Mouse (Mus musculus) yolk sac, embryonic 10.5 days (tissue): Measurements from ENCODE around the gene Fmnl3.
A peak's percentile ranks its signal among the peaks of the same experiment; 100 is the strongest.

Experiments
- DNase-seq: peaks from one replicate; pipeline ENCODE4 v3.0.0-alpha.2; 2017; ENCODE audit warnings: low spot score

Gene Fmnl3

DNA sequence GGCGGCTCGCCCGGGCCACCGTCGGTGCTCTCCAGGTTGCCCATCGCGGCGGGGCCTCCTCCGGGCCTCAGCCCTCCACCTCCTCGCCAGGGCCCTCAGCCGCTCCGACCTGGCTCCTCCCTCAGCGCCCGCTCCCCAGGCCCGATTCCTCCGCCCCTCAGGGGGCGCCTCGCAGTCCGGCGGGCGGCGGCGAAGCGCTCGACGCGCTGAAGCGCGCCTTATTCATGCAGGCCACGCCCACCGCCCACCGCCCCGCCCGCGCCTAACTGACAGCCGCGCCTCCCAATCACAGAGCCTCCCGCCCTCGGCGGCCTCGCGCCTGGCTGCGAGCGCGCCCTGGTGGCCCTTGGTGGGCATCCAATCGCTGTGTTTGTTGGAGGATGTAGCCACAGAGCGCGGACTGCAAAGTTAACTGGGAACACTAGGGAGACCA, at the start of gene Fmnl3:
Gene Fmnl3, minus strand, starts transcription at position 224 of the 433 bp plus-strand sequence.
- peak; percentile 96 for DNase-seq

DNA sequence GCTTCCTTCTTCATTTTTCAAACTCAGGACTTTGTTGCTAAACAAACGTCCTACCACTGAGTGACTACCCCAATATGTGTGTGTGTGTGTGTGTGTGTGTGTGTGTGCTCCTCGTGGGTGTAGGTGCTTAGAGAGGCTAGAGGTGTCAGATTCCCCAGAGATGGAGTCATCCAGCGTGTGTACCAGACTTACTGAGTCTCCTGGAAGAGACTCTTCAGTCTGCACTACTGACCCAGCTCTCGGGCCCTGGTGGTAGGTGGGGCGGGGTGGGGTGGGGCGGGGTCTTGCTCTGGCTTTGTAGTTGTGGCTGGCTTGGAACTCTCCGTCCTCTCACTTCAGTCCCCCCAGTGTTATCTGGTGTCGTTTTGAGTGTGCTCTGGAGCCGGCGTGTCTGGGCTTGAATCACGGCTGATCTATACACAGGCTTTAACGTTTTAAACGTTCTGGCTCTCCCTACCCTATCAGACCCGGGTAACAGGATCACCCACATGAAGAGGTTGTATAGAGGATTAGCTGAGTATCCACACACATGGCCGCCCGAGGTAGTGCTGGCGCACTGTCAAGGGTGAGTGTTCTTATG, 47.5 kb upstream of the Fmnl3 start:
- no peak for DNase-seq

DNA sequence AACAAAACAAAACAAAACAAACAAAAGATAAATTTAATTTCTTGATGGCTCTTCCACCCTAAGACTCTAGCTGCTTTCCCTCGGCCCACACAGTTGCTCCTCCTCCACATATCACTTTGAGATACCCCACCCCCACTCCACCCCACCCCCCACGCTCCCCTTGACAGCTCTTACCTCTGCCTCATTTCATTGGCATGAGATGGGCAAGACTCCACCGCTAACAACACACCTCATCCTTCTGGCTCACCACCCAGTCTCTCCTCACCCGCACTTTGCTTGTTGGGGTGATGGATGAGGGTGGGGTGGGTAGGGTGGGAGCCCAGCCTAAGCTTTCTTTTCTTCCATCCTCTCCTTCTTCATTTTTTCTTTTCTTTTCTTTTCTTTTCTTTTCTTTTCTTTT, 46.7 kb upstream of the Fmnl3 start:
- no peak for DNase-seq

DNA sequence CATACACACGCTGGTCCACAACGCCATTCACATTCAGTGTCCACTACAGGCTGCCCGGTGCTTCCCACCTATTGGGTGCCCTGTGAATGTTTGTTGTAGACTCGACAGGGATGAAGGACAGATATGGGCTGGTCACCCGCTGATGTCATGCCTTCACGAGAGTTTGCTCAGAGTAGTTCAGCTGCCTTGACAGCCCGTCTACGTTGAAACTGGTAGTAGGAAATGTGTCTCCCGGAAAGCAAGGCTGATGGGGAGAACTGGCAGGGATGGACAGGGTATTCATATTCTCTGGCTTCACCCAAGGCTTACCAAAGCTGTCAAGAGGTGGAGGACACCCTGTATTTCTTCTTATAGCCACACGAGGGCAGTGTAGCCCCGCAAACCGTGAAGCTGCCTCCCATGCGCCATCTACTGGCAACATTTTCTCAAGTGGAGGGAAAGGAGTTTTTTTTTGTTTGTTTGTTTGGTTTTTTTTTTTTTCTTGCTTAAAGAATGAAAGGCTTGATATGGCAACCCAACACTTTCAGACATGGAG, 46.1 kb upstream of the Fmnl3 start:
- peak; percentile 60 for DNase-seq

DNA sequence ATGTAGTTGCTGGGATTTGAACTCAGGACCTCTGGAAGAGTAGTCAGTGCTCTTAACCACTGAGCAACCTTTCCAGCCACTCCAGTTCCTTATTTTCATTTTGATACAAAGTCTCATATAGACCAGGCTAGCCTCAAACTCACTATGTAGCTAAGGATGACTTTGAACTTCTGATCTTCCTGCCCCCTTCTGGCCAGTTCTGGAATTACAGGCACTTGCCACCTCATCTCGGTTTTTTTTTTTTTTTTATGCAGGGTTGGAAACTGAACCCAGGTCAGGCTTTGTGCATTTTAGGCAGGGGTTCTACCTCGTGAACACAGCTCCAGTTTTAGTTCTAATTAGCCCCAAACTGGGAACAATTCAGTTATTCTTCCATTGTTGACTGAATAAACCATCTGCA, 45.5 kb upstream of the Fmnl3 start:
- DNase-seq: no peak

DNA sequence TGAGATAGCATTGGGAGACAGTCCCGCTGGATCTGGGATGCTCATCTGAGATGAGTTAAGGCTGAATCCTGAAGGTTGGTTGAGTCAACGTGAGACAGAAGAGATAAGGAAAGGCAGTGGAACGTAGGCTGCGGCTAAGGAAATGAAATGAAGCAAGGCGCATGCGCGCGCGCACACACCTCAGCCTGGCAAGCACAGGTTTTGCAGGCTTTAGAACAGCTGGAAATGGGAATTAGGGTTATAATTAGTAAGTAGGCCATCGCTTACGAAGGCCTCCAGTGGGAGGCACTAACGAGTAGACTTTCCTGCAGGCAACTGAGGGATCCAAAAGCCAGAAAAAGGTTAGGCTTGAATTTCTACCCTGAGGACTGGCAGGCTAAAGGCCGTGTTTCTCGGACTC, 41.5 kb upstream of the Fmnl3 start:
- no peak for DNase-seq

DNA sequence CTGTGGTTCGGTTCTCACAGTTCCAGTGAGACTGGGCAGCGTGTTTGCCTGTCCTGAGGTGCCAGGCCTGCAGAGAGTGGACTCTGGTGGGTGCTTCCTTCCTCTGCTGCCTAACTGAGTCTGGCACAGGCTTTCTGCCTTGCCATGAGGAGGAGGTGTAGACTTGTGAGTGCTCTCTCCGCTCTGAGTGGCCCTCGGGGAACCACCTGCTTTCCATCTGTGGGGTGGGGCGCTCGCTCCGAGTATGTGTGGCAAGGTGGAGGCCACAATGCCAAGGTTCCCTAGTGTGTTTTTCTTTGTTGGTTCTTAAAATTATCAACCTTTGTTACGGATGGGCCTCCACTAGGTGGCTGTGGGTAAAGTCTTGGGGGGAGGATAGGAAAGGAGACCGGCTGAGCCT, 38.6 kb upstream of the Fmnl3 start:
- DNase-seq: no peak

DNA sequence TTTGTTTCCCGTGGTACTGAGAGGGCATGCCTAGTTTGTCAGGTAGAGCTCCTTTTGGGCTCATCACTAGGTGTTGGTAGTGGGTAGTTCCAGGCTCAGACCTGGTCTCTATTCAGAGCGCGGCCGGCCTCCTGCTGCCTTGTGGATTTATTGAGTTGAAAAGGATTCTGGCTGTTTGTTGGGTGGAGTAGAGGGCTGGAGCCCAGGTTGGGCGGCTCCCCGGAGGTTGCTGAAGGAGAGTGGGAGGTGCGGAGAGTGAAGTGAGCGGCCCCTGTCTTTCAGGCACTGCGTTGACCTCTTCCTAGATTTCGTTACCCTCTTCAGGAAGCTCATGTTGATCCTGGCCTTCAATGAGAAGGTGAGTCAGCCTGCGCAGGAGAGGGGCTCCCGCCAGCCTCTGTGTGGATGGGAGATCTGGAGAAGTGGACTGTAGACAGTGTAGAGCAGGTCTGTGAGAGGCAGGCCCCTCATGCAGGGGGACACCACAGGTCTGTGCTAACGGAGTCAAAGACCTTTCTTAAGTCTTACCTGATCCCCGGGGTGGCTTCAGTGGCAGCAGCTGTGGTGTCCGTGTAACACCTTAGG, 36.8 kb upstream of the Fmnl3 start:
- no peak for DNase-seq

DNA sequence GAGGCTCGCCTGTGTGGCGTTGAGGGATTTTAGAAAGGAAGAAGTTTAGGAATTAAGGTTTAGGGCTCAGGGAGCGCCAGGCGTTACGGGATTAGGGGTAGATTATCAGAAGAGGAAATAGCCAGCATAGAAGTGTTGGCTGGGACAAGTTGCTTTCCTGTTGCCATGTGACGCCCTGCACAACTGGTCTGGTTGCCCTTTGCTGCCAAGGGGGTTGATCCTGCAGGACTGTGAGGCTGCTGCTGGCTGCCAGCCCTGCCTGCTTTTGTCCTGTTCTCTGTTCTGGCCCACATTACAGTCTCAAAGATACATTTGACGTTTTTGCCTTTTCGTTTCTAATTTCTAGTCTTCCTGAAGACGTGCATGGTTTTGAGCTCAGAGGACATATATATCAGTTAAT, 34.9 kb upstream of the Fmnl3 start:
- no peak for DNase-seq

DNA sequence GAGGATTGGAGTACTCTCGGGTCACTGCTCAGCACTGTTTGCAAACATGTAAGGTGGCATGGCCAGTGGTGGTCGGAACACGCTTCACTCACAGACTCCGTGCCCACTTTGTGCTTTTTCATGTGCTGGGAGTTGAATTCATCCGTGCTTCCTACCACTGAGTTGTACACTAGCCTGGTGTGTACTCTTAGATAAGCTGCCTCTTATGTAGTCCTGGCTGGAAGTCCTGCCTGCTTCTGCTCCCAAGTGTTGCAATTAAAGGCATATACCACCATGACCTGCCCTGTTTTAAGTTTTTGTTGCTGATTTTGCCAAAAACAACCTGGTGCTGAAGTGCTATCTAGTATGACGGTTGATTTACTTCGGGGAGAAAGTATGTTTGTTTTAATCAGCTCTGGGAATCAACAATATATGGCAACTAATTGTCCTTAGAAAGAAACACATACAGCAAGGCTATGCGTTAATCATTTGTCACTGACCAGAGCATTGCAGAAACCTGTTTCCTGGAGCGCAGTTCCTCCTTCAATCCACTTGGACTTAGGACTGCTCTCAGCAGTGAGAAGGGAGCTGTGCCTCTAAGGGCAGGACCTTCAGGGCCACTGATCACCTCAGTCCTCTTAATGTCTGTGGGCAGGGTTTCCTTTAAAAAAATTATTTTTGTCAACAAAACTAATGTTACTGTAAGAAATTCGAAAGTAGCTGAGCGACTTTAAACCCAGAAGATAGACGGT, 33.0 kb upstream of the Fmnl3 start:
- peak; percentile 79 for DNase-seq

DNA sequence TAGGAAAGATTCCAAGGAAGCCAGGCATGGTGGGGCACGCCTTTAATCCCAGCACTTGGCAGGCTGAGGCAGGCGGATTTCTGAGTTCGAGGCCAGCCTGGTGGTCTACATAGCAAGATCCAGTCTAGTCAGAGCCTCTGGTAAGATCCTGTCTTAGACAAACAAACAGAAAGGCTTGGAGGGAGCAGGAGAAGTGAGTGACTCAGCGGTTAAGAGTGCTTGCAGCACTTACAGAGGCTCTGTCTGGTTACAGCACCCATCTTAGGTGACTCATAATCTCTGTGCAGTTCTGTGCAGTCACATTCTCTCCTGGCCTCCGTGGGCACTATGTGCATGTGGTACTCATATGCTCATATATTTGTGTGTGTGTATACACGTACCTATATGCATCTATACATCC, 30.3 kb upstream of the Fmnl3 start:
- peak; percentile 44 for DNase-seq

DNA sequence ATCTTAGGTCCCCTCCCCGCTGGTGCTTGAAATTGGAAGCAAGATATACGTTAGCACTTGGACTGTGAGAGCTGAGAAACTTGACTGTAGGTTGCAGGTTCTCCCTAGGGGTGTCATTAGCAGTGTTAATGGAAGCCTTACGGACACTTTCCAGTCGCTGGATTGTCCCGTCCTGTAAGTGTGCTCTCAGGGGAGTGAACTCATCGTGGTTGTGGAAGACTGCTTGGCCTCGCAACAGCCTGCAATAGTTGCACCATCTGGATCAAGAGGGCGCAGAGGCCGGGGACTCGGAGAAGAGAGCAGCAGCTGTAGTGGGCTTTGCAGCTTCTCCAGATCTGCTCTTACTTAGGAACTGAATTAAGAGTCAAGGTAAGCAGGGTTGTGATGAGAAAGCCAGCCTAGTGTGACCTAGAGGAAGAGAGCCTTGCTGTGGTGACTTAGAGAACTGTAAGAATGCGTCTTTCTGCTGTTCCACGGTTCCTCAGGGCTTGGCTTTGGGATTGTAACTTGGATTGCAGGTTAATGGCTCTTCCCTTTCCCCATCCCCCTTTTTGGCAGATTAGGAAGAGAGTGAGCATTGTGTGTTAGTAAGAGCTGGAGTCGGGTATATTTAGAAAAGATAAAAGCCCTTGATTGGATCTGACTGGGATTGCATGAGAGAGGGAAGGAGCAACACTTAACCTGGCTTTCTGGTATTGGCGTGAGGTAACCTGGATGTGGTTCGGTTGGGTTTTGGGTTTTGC, 29.4 kb upstream of the Fmnl3 start:
- no peak for DNase-seq

DNA sequence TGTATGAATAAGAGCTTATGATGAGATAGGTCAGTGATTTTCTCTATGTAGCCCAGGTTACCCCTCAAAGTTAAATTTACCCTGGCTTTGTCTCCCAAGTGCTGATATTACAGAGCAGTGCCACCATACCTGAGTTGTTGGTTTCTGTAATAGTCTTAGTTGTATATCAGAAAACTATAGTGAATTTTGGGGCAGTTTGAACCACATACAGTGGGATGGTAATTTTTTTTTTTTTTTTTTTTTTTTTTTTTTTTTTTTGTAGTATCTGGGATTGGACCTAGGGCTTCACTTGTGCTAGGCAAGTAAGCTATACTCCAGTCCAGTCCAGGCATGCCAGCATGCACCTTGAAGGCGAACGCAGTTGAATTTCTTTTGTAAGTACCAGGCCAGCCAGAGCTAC, 27.3 kb upstream of the Fmnl3 start:
- no peak for DNase-seq

DNA sequence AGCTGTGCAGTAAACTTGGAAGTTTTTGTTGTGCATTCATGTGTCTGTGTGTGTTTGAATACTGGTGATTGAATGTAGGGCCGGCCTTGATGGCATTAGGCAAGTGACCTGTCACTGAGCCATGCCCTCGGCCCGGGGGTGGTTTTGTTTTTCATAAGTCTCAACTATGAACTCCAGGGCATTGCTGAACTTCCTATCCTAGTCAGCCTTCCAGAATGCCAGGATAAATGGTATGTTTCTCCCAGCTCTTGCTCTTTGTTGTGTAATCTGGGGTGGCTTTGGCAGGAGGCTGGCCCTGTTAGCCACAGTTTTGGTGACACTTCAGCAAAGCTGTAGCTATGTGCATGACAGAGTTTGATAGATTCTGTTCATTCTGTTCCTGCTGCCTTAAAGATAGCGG, 26.6 kb upstream of the Fmnl3 start:
- no peak for DNase-seq

DNA sequence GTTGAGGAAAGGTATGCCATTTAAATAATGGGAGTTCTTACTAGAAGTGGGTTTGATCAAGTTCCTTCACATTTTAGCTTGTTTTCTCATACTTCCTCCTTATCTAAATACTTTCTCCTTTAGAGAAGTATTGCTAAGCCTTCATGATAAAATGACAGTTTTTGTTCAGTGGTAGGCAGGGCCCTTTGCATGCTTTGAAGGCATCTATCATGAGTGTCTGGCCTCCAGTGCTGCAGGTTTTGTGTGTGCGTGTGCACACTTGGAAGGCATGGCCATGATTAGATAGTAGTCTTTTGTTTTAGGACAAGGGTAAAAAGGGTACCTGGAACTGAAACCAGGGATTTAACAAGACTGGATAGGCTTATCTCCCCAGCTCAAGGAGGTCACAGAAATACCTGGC, 26.2 kb upstream of the Fmnl3 start:
- DNase-seq: no peak

DNA sequence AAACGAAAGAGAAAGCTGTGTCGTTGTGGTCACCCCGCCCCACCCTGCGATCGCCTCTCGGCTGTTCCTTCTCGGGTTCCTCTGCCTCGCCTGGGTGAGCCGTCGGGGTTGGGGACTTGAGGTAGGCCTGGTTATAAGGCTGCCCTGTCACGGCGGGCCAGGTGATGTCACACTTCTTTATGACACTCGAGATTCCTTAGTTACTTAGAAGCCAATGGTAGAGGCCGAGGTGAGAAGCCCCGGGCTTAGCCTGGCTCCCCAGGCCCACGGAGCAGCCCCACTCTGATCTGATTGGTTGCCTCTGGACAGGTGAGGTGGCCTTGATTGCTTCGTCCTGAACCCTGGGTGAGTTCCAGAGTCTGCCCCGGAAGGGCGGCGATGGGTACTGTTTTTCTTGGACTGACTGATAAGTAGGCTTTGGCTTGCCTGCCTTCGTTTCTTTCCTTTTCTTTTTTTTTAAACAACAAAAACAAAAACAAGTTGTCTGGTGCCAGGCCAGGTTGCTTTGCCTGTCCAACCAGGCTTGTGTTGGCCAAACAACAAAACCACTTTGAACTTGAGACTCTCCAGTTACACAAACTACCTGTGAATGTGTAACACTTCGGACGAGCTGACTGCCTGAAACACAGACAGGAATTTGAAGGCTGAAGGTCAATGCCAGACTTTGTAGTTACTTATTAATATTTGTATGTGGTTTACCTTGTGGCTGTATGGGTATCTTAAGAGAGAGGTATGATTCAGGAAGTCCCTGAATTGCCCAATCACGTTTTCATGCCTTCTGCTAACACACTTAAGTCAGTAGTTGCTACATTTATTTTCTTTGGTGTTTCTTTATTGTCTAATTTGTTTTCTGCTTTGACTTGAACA, 23.3 kb upstream of the Fmnl3 start:
- peak; percentile 82 for DNase-seq

DNA sequence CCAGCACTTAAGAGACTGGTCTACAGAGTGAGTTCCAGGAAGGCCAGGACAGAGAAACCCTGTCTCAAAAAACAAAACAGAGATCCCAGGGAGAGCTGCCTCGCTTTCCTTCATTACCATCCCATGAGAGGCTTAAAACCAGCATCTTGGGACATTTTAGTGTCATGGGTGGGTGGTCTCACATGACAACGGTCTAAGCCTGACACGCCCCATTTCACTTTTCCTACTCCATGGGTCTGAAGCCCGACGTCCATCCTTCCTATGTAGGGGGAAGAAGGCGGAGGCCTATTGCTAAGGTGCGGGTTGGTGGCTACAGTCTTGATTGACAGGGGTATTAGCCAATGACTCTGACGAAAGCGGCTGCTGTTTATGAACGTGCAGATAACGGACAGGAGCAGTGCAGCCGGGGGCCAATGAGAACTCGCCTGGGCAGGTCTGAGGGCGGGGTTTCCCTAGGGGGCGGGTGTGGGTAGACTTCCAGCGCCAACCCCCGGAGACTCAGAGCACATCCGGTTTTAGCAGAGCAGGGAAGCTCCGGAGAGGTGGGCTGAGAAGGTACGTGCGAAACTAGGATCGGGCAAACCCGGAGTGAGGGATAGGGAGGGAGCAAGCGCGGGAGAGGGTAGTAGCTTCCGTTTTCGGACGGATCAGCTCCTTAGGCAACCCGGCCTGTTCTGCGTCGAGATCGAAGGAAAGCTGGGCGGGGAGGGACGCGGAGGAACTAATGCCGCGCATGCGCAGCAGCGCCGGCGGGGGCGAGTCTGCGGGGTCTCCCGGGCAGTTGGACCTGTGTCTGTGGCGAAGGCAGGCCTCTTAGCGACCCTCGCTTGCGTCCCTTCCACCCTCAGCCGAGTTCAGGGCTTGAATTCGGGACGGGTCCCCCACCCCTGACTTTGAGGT, 22.5 kb upstream of the Fmnl3 start, which contains the start of gene Tmbim6:
Gene Tmbim6, plus strand, starts transcription at position 397 of the 900 bp plus-strand sequence.
- DNase-seq: peak; percentile 100

DNA sequence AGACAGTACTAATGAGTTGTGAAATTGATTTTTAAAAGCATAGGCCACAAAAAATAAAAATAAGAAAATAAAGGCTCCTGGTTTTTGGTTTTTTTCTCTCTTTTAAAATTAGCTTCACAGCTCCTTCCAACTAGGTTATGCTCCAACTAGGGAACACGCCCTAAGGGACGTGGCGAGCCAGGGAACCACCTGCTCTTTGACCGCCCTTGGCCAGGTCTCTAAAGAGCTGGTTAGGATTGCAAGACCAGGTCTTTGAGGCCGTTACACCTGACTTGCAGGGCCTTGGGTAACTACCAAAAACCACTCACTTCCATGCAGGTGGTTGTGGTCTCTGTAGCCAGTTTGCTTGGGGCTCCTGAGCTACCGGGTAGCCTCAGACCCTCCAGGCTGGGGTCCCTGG, 21.7 kb upstream of the Fmnl3 start:
- DNase-seq: no peak

DNA sequence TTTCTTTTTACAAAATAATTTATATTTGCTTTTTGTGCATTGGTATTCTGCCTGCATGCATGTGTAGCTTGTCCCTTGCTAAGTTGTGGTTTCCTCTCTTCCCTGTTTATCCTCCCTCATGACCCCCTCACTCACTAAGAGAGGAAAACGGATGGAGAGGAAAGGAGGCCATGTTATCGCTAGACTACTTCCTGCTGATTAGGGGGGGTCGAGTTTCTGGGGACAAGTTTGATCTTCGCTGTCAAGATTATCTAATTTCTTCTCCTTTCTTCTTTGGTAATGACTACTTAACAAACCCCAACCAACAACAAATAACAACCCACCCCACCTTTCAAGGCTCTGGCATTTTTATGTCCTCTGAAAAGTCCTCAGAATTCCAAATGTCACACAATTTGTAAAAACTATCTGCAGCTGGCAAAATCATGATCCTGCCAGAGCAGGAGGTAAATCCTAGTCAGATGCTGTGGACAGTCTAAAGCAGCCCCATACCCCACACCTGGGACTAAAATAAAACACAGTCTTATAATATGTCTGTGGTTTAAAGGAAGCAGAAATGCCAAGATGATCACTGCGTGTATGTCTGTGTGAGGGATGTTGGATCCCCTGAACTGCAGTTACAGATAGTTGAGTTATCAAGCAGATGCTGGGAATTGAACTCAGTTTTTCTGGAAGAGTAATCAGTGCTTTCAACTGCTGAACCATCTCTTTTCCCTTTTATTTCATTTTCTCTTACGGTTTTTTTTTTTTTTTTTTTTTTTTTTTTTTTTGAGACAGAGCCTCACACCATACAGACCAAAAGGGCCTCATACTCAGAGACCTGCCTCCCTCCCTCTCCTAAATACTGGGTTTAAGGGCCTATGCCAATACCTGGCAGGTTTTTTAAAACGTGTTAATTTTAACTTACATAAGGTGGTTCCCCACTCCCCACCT, 20.5 kb upstream of the Fmnl3 start:
- no peak for DNase-seq
